Mouse (Mus musculus): ENCODE measurements around the gene Zic5.

DNA sequence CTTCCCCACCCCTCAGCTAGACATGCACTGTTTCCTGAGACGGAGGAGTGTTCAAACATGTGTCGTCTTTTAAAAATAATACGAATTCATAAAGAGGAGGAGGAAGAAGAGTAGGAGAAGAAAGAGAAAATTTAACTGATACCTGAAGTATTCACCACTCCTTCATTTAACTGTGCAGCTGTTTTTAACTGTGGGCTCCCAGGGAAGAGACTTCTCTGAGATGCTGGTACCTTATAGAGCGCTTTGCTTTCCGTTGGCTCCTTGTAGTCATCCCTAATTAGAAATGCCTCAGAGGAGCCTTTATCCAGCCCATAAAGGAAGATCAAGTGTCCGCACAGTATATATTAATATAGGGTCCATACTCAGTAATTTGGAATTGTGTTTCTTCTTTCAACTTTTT is 26.0 kb upstream of the Zic5 start:
- no peak for TF ChIP-seq CTCF (conservative IDR thresholded peaks at IDR 0.05; ENCODE audit: insufficient read depth, insufficient read length, low read depth, low read length)
- no peak for TF ChIP-seq POLR2A (IDR thresholded peaks at IDR 0.05; ENCODE audit: low read depth, low read length)

Measured in kidney, adult 2 months (tissue).